Mouse (Mus musculus) olfactory bulb, adult 2 months (tissue): Measurements from ENCODE around the gene Plcb3.

Experiments used
- CTCF ChIP-seq: fragments of 200-500 bp; IDR thresholded peaks from 2 replicates; pipeline ENCODE4 v1.5.1; 2012; ENCODE audit warnings: low read depth, mild to moderate bottlenecking, low read length, moderate library complexity; ENCODE audit not compliant: insufficient read depth
- POLR2A ChIP-seq: fragments of 200-500 bp; IDR thresholded peaks from 2 replicates; pipeline ENCODE4 v1.6.1; 2012; ENCODE audit warnings: mild to moderate bottlenecking, low read depth, low read length, moderate library complexity; ENCODE audit not compliant: insufficient read depth

DNA sequence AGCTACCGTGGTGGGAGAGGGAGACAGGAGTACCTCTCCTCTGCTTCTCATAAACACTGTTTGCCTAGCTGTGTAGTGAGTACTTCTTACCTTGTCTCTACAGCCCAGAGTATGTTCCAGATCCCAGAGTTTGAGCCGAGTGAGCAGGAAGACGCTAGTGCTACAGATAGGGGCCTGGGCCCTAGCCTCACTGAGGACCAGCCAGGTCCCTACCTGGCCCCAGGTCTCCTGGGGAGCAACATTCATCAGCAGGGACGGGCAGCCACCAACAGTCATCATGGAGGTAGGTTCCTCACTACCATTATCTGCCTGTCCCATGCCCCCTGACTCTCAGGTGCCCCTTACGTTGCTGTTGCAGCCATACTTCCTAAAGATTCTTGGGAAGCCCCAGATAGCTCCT lies 33.5 kb downstream of the Plcb3 start:
- TF ChIP-seq CTCF (no peak), POLR2A (no peak)
